Mouse (Mus musculus) kidney, embryonic 16.5 days (tissue): Measurements from ENCODE around the gene S1pr5. TPM values are rescaled to one million over a fixed set of nuclear protein-coding genes. Genes with fewer than 3 reads are reported as not detected.
"Not testable (repeated sequence)": the region's sequence is repeated elsewhere in the genome, so short reads cannot be mapped to it uniquely, and the experiment has no call there.

ENCODE experiments used
- ATAC-seq: fragments of 200-750 bp; cut with Nextera tagmentation; 2 replicates; pipeline ENCODE4 v1.8.0; 2017; ENCODE audit warnings: moderate TSS enrichment; ENCODE audit not compliant: low FRiP score, low TSS enrichment
- H3K27ac ChIP-seq: fragments of 300-500 bp; sonication (generic); 2 replicates; pipeline ENCODE4 v1.5.1; 2014; ENCODE audit warnings: low read length
- H3K27me3 ChIP-seq: fragments of 300-500 bp; sonication (generic); 2 replicates; pipeline ENCODE4 v1.6.1; 2014; ENCODE audit warnings: low read length, control low read depth, mixed read lengths; ENCODE audit not compliant: insufficient read depth
- H3K36me3 ChIP-seq: fragments of 300-500 bp; sonication (generic); 2 replicates; pipeline ENCODE4 v1.6.1; 2014; ENCODE audit warnings: low read length, control low read depth, mixed read lengths; ENCODE audit not compliant: insufficient read depth
- H3K4me1 ChIP-seq: fragments of 300-500 bp; sonication (generic); 2 replicates; pipeline ENCODE4 v1.6.1; 2014; ENCODE audit warnings: low read length, control low read depth, mixed read lengths; ENCODE audit not compliant: insufficient read depth
- H3K4me2 ChIP-seq: fragments of 300-500 bp; sonication (generic); replicated peaks from 2 replicates; pipeline ENCODE4 v1.6.1; 2014; ENCODE audit warnings: low read depth, low read length
- H3K4me3 ChIP-seq: fragments of 300-500 bp; sonication (generic); 2 replicates; pipeline ENCODE4 v1.5.1; 2014; ENCODE audit warnings: mild to moderate bottlenecking, low read length
- H3K9ac ChIP-seq: fragments of 300-500 bp; sonication (generic); replicated peaks from 2 replicates; pipeline ENCODE4 v1.6.1; 2014; ENCODE audit warnings: low read length
- H3K9me3 ChIP-seq: fragments of 300-500 bp; sonication (generic); 2 replicates; pipeline ENCODE4 v1.6.1; 2016; ENCODE audit warnings: low read length, control low read depth
- WGBS: fragments of 180-500 bp; shearing (Covaris S2); extraction: QIAGEN DNeasy Blood & Tissue Kit; methylation state at CpG from one replicate; pipeline ENCODE4 v1.1.7; 2014; 5-methylcytosine and 5-hydroxymethylcytosine counted together
- polyA plus RNA-seq: library from polyadenylated mRNA; unstranded; fragments of >200 nt; fragmentation: Nextera tagmentation; extraction: Ambion mirVana; gene quantifications from 2 replicates; pipeline ENCODE4 v1.2.1, GENCODE M21; 2015

Gene S1pr5
- polyA plus RNA-seq, 1 experiment from 2014 or later: 0.14 TPM

- WGBS: 14% methylated on average over 16 of the region's 16 CpGs
- peak overlapping the region; percentile 67 for H3K9ac ChIP-seq
- H3K4me3 ChIP-seq: peak overlapping the region; percentile 39
- no peak overlapping the region for H3K27ac ChIP-seq
- no peak for ATAC-seq
- peaks cover 2% of the 10 kb centered on the region; the same call in 1 of the 2 replicates for H3K9me3 ChIP-seq
- H3K36me3 ChIP-seq: peaks cover 27% of the 10 kb centered on the region
- H3K27me3 ChIP-seq: no peaks in the 10 kb centered on the region
- peaks cover 23% of the 10 kb centered on the region for H3K4me1 ChIP-seq
- H3K4me2 ChIP-seq: peak overlapping the region; percentile 61
Observed at GRCm38 (mm10) chr9:21227342-21227741, 20.9 kb downstream of the S1pr5 start.

GRCm38 (mm10) chr9:21225415-21225758 is 22.9 kb downstream of the S1pr5 start:
- Histone ChIP-seq H3K4me1 (peaks cover 28% of the 10 kb centered on the region), H3K4me3 (peak overlapping the region; percentile 45), H3K27ac (0 out of 2 replicates have a peak overlapping the region, but pooled peaks have one; percentile 44), H3K36me3 (peaks cover 16% of the 10 kb centered on the region), H3K27me3 (no peaks in the 10 kb centered on the region), H3K9ac (peak overlapping the region; percentile 59), H3K9me3 (peaks cover 2% of the 10 kb centered on the region; the same call in 1 of the 2 replicates), H3K4me2 (peak overlapping the region; percentile 61)
- 2% methylated on average over 7 of the region's 7 CpGs for WGBS
- no peak for ATAC-seq

GRCm38 (mm10) chr9:21224576-21225414 is 23.4 kb downstream of the S1pr5 start:
- Histone ChIP-seq H3K9ac (peak overlapping the region; percentile 59), H3K27me3 (no peaks in the 10 kb centered on the region), H3K27ac (peak overlapping the region; percentile 49; the same call in 1 of the 2 replicates), H3K36me3 (peaks cover 11% of the 10 kb centered on the region), H3K4me1 (peaks cover 28% of the 10 kb centered on the region), H3K4me2 (peak overlapping the region; percentile 61), H3K4me3 (peak overlapping the region; percentile 45), H3K9me3 (peaks cover 2% of the 10 kb centered on the region; the same call in 1 of the 2 replicates)
- ATAC-seq: peak; percentile 47
- 22% methylated on average over 26 of the region's 26 CpGs for WGBS

GRCm38 (mm10) chr9:21223906-21224305 is 24.3 kb downstream of the S1pr5 start:
- peaks cover 2% of the 10 kb centered on the region; the same call in 1 of the 2 replicates for H3K36me3 ChIP-seq
- no peak overlapping the region for H3K4me2 ChIP-seq
- WGBS: 92% methylated on average over 6 of the region's 6 CpGs
- no peaks in the 10 kb centered on the region for H3K27me3 ChIP-seq
- H3K4me3 ChIP-seq: no peak overlapping the region
- H3K9ac ChIP-seq: no peak overlapping the region
- peaks cover 28% of the 10 kb centered on the region for H3K4me1 ChIP-seq
- no peak overlapping the region for H3K27ac ChIP-seq
- no peak for ATAC-seq
- H3K9me3 ChIP-seq: peaks cover 2% of the 10 kb centered on the region; the same call in 1 of the 2 replicates

- not testable (repeated sequence) for H3K36me3 ChIP-seq, H3K27me3 ChIP-seq, H3K4me3 ChIP-seq, H3K4me2 ChIP-seq, H3K9ac ChIP-seq, ATAC-seq, H3K27ac ChIP-seq, H3K9me3 ChIP-seq
- H3K4me1 ChIP-seq: peaks cover 28% of the 10 kb centered on the region
- 75% methylated on average over 1 of the region's 2 CpGs for WGBS
Observed at GRCm38 (mm10) chr9:21223490-21223889, 24.8 kb downstream of the S1pr5 start.

- no peak overlapping the region for H3K4me3 ChIP-seq
- H3K36me3 ChIP-seq: no peaks in the 10 kb centered on the region
- no peaks in the 10 kb centered on the region for H3K27me3 ChIP-seq
- peaks cover 2% of the 10 kb centered on the region; the same call in 1 of the 2 replicates for H3K9me3 ChIP-seq
- peaks cover 16% of the 10 kb centered on the region; the same call in 1 of the 2 replicates for H3K4me1 ChIP-seq
- 16% methylated on average over 7 of the region's 7 CpGs for WGBS
- no peak overlapping the region for H3K9ac ChIP-seq
- peak overlapping the region; percentile 54; the same call in 1 of the 2 replicates for H3K4me2 ChIP-seq
- peak; percentile 33; the same call in 1 of the 2 replicates for ATAC-seq
- no peak overlapping the region for H3K27ac ChIP-seq
Observed at GRCm38 (mm10) chr9:21221383-21221929, 26.8 kb downstream of the S1pr5 start.

GRCm38 (mm10) chr9:21220490-21221382 is 27.5 kb downstream of the S1pr5 start:
- H3K27me3 ChIP-seq: no peaks in the 10 kb centered on the region
- WGBS: 5% methylated on average over 21 of the region's 21 CpGs
- H3K9ac ChIP-seq: peak overlapping the region; percentile 33; the same call in 1 of the 2 replicates
- peaks cover 2% of the 10 kb centered on the region; the same call in 1 of the 2 replicates for H3K9me3 ChIP-seq
- no peaks in the 10 kb centered on the region for H3K36me3 ChIP-seq
- peak overlapping the region; percentile 37 for H3K4me3 ChIP-seq
- H3K4me1 ChIP-seq: peaks cover 17% of the 10 kb centered on the region; the same call in 1 of the 2 replicates
- peak; percentile 85 for ATAC-seq
- peak overlapping the region; percentile 14 for H3K27ac ChIP-seq
- H3K4me2 ChIP-seq: peak overlapping the region; percentile 54

- WGBS: 61% methylated on average over 3 of the region's 3 CpGs
- Histone ChIP-seq H3K9ac (no peak overlapping the region), H3K4me3 (no peak overlapping the region), H3K4me1 (peaks cover 9% of the 10 kb centered on the region; the same call in 1 of the 2 replicates), H3K27ac (no peak overlapping the region), H3K4me2 (no peak overlapping the region), H3K36me3 (no peaks in the 10 kb centered on the region), H3K9me3 (peaks cover 2% of the 10 kb centered on the region; the same call in 1 of the 2 replicates), H3K27me3 (no peaks in the 10 kb centered on the region)
- no peak for ATAC-seq
Observed at GRCm38 (mm10) chr9:21219820-21220219, 28.4 kb downstream of the S1pr5 start.
